Mouse (Mus musculus) kidney, postnatal 0 days (tissue): ENCODE data around the gene Gse1. TPM values are rescaled to one million over a fixed set of nuclear protein-coding genes. Genes with fewer than 3 reads are reported as not detected.

ENCODE experiments used
- ATAC-seq: fragments of 200-750 bp; cut with Nextera tagmentation; replicated peaks from 2 replicates; pipeline ENCODE4 v1.8.0; 2017; ENCODE audit warnings: low read depth, moderate number of reproducible peaks, moderate TSS enrichment, moderate library complexity; ENCODE audit not compliant: low FRiP score
- DNase-seq: peaks from one replicate; pipeline ENCODE4 v3.0.0-alpha.2; 2016; ENCODE audit warnings: low spot score
- H3K27ac ChIP-seq: fragments of 300-500 bp; sonication (generic); 2 replicates; pipeline ENCODE4 v1.5.1; 2014; ENCODE audit warnings: mild to moderate bottlenecking
- H3K27me3 ChIP-seq: fragments of 300-500 bp; sonication (generic); 2 replicates; pipeline ENCODE4 v1.6.1; 2014; ENCODE audit warnings: low read length, mixed read lengths; ENCODE audit not compliant: insufficient read depth
- H3K36me3 ChIP-seq: fragments of 300-500 bp; sonication (generic); 2 replicates; pipeline ENCODE4 v1.6.1; 2014; ENCODE audit warnings: low read length, mixed read lengths; ENCODE audit not compliant: insufficient read depth
- H3K4me1 ChIP-seq: fragments of 300-500 bp; sonication (generic); replicated peaks from 2 replicates; pipeline ENCODE4 v1.6.1; 2014; ENCODE audit warnings: antibody characterized with exemption, low read length, mixed read lengths; ENCODE audit not compliant: insufficient read depth
- H3K4me2 ChIP-seq: fragments of 300-500 bp; sonication (generic); 2 replicates; pipeline ENCODE4 v1.6.1; 2014; ENCODE audit warnings: mild to moderate bottlenecking, low read length, moderate library complexity, mixed read lengths
- H3K4me3 ChIP-seq: fragments of 300-500 bp; sonication (generic); replicated peaks from 2 replicates; pipeline ENCODE4 v1.5.1; 2014; ENCODE audit warnings: low read depth, low read length
- H3K9ac ChIP-seq: fragments of 300-500 bp; sonication (generic); 2 replicates; pipeline ENCODE4 v1.6.1; 2014; ENCODE audit warnings: low read depth, low read length
- H3K9me3 ChIP-seq: fragments of 300-500 bp; sonication (generic); replicated peaks from 2 replicates; pipeline ENCODE4 v1.6.1; 2016; ENCODE audit warnings: low read length, inconsistent platforms, mixed read lengths
- CTCF ChIP-seq: IDR thresholded peaks from 2 replicates; pipeline ENCODE4 v1.5.1; 2016; ENCODE audit warnings: antibody characterized with exemption, low read depth, mild to moderate bottlenecking, moderate library complexity
- WGBS: fragments of 180-500 bp; shearing (Covaris S2); extraction: QIAGEN DNeasy Blood & Tissue Kit; methylation state at CpG from one replicate; pipeline ENCODE4 v1.1.7; 2014; 5-methylcytosine and 5-hydroxymethylcytosine counted together
- polyA plus RNA-seq: library from polyadenylated mRNA; unstranded; fragments of >200 nt; fragmentation: Nextera tagmentation; extraction: Ambion mirVana; gene quantifications from 2 replicates; pipeline ENCODE4 v1.2.1, GENCODE M21; 2015

The Gse1 gene
- polyA plus RNA-seq, 1 experiment from 2014 or later = 8.4 TPM

DNA sequence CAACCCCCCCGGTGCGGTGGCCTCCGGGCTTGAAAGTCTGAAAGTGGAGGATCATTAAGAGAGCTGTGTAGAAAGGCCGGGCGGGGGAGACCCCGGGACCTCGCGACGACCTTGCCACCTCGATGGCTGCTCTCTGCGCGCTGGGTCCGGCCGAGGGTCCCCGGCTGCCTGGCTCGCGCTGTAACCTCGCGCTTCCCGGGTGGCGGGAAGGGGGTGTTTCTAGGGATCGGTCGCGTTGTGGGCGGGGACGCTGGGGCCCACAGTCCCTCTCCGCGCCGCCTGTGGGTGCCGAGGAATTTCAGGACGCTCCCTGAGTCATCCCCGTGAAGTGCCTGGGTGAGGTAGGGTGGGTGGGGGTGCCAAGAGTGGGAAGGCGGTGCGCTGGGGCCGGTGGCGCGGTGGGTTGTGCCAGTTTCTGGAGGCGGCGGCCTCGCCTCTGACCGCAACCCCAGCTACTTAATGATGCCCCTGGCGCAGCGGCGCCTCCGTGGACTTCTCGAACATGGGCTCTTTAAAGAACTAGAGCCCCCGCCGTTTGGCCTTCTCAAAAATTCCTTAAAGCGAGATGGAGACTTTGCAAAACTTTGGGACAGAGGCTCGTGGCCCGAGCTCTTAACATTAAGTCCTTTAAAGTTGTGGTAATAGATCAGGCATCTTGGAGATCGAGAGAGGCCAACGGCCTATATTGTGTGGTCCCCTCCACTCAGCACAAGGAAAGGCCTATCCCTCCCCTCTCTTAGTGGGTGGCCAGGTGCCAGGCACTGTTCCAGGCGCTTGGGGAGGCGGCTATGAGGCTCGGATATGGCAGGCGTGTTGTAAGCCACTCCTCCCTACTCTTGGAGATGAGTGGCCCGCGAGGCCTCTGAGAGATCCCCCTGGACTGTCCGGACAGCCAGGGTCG is 308.3 kb downstream of the Gse1 start:
- H3K36me3 ChIP-seq = no peaks in the 10 kb centered on the region
- ATAC-seq (no peak), DNase-seq (no peak)
- H3K9ac ChIP-seq = peak overlapping the region; percentile 65
- H3K4me3 ChIP-seq = peak overlapping the region; percentile 58
- H3K4me1 ChIP-seq = peaks cover 64% of the 10 kb centered on the region
- no peaks in the 10 kb centered on the region for H3K27me3 ChIP-seq
- peak overlapping the region; percentile 96 for H3K27ac ChIP-seq
- TF ChIP-seq CTCF = no peak
- H3K9me3 ChIP-seq = no peaks in the 10 kb centered on the region
- under 1% methylated on average over 61 of the region's 61 CpGs for WGBS
- peak overlapping the region; percentile 99 for H3K4me2 ChIP-seq

DNA sequence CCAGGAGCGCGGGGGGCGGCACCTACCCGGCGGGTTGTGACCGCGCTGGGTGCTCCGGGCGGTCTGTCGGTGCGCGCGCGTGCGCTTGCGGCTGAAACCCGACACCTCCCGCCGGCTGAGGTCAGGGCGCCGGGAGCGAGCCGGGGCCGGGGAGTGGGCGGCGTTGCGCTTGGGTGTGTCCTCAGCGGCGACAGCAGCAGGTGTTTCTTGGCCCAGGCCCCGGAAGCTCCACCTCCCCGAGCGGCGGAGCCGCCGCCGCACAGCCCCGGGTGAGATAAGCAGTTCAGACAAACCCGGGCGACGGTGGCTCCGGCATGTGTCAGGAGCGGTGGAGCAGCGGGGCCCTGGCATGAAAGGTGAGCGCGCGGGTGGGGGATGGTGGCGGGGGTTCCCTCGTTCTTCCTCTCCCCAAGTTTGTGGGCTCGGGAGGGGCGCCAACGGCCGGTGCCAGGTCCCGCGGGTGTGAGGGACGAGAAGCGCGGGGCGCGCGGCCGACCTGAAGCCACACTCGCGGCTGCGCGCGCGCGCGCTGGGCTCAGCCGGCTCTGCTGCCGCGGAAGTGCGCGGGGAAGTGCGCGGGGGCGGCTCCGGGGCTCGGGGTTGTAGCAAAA is 309.1 kb downstream of the Gse1 start:
- Histone ChIP-seq H3K9me3 (no peaks in the 10 kb centered on the region), H3K27me3 (no peaks in the 10 kb centered on the region), H3K9ac (peak overlapping the region; percentile 78), H3K27ac (peak overlapping the region; percentile 96), H3K4me3 (peak overlapping the region; percentile 58), H3K36me3 (no peaks in the 10 kb centered on the region), H3K4me1 (peaks cover 60% of the 10 kb centered on the region), H3K4me2 (peak overlapping the region; percentile 99)
- DNase-seq = peak; percentile 83
- under 1% methylated on average over 70 of the region's 79 CpGs for WGBS
- peak; percentile 43 for ATAC-seq
- TF ChIP-seq CTCF = no peak

DNA sequence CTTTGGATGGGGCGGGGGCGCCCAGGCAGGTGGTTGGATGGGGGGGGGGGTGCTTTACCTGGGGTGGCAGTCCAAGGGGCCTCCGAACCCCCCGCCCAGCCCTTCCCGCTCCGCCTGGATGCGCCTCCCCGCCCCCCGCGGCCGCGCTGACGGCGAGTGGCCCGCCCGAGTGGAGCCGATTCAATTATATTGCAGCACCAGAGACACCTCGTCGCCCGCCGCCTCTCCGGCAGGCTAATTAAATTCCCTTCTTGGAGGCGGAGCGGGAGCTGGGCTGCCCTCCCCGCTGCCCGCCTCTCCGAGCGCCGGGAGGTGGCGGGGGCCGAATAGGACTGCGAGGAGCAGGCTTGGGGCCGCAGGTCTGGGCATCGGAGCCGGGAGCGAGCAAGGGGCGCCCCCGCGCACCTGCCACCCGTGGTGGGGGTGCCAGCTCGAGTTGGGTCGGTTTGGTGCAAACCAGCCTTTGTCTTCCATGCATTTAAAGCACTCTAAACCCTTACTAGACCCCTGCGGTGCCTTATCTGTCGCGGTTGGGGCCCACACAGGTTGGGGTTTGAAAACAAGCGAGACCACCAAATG is 309.7 kb downstream of the Gse1 start:
- H3K9me3 ChIP-seq = no peaks in the 10 kb centered on the region
- no peak; the same call in 1 of the 2 replicates for ATAC-seq
- H3K27me3 ChIP-seq = no peaks in the 10 kb centered on the region
- DNase-seq = peak; percentile 84
- peak overlapping the region; percentile 58 for H3K4me3 ChIP-seq
- 0 out of 2 replicates have a peak, but pooled peaks have one; percentile 3 for TF ChIP-seq CTCF
- H3K36me3 ChIP-seq = no peaks in the 10 kb centered on the region
- peak overlapping the region; percentile 99 for H3K4me2 ChIP-seq
- H3K9ac ChIP-seq = peak overlapping the region; percentile 78
- peaks cover 57% of the 10 kb centered on the region for H3K4me1 ChIP-seq
- H3K27ac ChIP-seq = peak overlapping the region; percentile 96
- 3% methylated on average over 43 of the region's 46 CpGs for WGBS

DNA sequence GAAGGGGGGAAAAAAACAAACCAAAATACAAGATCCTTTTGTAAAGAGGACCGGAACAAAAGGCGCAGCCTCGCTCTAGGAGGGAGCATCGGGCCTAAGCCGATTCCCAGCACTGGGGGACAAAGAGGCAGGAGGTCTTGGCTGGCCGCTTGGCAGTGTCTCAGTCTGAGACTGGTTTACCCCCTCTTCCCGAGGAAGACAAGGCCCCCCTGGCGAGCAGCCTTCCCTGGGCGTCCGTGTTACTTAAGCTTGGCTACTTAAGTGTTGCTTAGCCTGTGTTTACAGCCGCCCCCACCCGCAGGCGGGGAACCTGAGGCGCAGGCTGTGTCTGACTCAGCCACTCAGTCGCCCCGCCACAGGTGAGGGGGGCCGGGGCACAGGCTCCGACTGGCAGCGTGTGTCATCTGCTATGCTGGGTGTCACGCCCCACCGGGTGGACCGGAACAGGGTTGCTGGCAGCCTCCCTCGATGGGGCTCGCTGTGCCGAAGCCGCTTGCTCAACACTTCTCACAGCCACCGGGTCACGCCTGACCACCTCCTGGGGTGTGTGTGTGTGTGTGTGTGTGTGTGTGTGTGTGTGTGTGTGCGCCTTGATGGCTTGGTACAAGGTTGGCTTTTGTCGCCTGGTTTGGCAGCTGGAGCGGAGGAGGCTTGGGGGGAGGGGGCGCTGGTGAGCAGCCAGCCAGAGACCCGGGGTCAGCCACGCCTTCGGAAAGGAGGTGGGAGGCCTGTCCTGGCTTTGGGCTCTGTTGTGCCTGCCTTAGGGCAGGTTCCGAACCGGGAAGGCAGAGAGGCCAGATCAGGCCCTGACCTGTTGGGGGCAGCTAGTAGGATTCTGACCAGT is 310.4 kb downstream of the Gse1 start:
- Histone ChIP-seq H3K9ac (peak overlapping the region; percentile 78), H3K9me3 (no peaks in the 10 kb centered on the region), H3K4me3 (peak overlapping the region; percentile 58), H3K4me2 (peak overlapping the region; percentile 99), H3K4me1 (peaks cover 57% of the 10 kb centered on the region), H3K36me3 (no peaks in the 10 kb centered on the region), H3K27me3 (no peaks in the 10 kb centered on the region), H3K27ac (peak overlapping the region; percentile 96)
- peak; percentile 78 for ATAC-seq
- peak; percentile 44 for TF ChIP-seq CTCF
- 9% methylated on average over 37 of the region's 37 CpGs for WGBS
- DNase-seq = peak; percentile 88

DNA sequence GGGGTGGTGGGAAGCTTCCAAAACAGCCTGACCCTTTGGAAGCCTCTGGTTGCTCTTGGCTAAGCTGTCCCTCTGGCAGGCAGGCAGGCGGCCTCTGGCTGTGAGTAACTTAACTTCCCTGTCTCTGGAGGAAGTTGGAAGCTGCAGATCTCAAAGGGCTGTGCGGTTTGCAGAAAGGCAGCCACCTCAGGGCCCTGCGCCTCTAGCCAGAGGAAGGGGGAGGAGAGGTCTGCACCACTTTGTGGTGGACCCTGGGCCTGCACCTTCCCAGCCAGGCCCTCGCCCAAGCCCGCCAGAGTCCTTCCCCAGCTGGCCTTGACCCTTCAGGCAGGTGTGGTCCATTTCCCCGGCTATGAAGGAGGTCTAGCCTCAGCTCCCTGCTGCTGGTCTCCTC is 311.1 kb downstream of the Gse1 start:
- ATAC-seq (no peak), DNase-seq (peak; percentile 51)
- Histone ChIP-seq H3K27me3 (no peaks in the 10 kb centered on the region), H3K4me1 (peaks cover 60% of the 10 kb centered on the region), H3K27ac (peak overlapping the region; percentile 96), H3K9me3 (no peaks in the 10 kb centered on the region), H3K4me2 (peak overlapping the region; percentile 99), H3K9ac (no peak overlapping the region), H3K4me3 (0 out of 2 replicates have a peak overlapping the region, but pooled peaks have one; percentile 58), H3K36me3 (no peaks in the 10 kb centered on the region)
- WGBS = 33% methylated on average over 6 of the region's 6 CpGs
- TF ChIP-seq CTCF = no peak; the same call in 1 of the 2 replicates
